Mouse (Mus musculus) left cerebral cortex, postnatal 25 days (tissue): ENCODE data around the gene Ergic1. TPM values are rescaled to one million over a fixed set of nuclear protein-coding genes. Genes with fewer than 3 reads are reported as not detected.
A peak's percentile ranks its signal among the peaks of the same experiment; 100 is the strongest.

ENCODE experiments used
- DNase-seq, 2 experiments: peaks; one replicate each; pipeline ENCODE4 v3.0.0; 2022; ENCODE audit warnings: low spot score in 2 of 2, mixed read lengths in 1 of 2
- intact Hi-C: fragments of 180-260 bp; cut with DNase I; formaldehyde crosslinking; loops from one replicate; pipeline ENCODE4 v1.15.1; 2025
- total RNA-seq, 2 experiments: library from RNA; stranded (reverse); gene quantifications; 2 replicates each; pipeline ENCODE4 v1.2.3; 2021

The Ergic1 gene
- total RNA-seq, 2 experiments from 2014 or later, result 163 to 168 TPM

- DNase-seq, result no peak
- intact Hi-C loops, result no loop called here
Observed at GRCm38 (mm10) chr17:26570651-26571118, 9.4 kb downstream of the Ergic1 start.

GRCm38 (mm10) chr17:26571377-26571776, 10.1 kb downstream of the Ergic1 start:
- DNase-seq, result no peak
- intact Hi-C loops, result no loop called here

- no peak for DNase-seq
- intact Hi-C loops, result no loop called here
Observed at GRCm38 (mm10) chr17:26572265-26572664, 11.0 kb downstream of the Ergic1 start.

- no peak for DNase-seq
- intact Hi-C loops, result no loop called here
Observed at GRCm38 (mm10) chr17:26574118-26574517, 12.8 kb downstream of the Ergic1 start.

GRCm38 (mm10) chr17:26574701-26575100, 13.4 kb downstream of the Ergic1 start:
- intact Hi-C loops, result loop anchor here (5.0 kb wide), 3 partner anchors 42 to 67 kb away; no protein-coding TSS in a partner anchor
- no peak for DNase-seq

GRCm38 (mm10) chr17:26575786-26576690, 14.7 kb downstream of the Ergic1 start:
- intact Hi-C loops, result loop anchor here (5.0 kb wide), 3 partner anchors 44 to 69 kb away; no protein-coding TSS in a partner anchor
- DNase-seq, result peak; percentile 51 to 92

- intact Hi-C loops, result loop anchor here (5.0 kb wide), 3 partner anchors 45 to 70 kb away; no protein-coding TSS in a partner anchor
- no peak for DNase-seq
Observed at GRCm38 (mm10) chr17:26576833-26577232, 15.5 kb downstream of the Ergic1 start.

GRCm38 (mm10) chr17:26577309-26577708, 16.0 kb downstream of the Ergic1 start:
- DNase-seq, result no peak
- intact Hi-C loops, result loop anchor here (5.0 kb wide), 3 partner anchors 45 to 70 kb away; no protein-coding TSS in a partner anchor

- no peak for DNase-seq
- intact Hi-C loops, result loop anchor here (5.0 kb wide), 3 partner anchors 46 to 71 kb away; no protein-coding TSS in a partner anchor
Observed at GRCm38 (mm10) chr17:26578162-26578561, 16.9 kb downstream of the Ergic1 start.

GRCm38 (mm10) chr17:26578771-26579170, 17.5 kb downstream of the Ergic1 start:
- intact Hi-C loops, result loop anchor here (5.0 kb wide), 3 partner anchors 46 to 71 kb away; no protein-coding TSS in a partner anchor
- no peak for DNase-seq

GRCm38 (mm10) chr17:26579396-26579795, 18.1 kb downstream of the Ergic1 start:
- no peak for DNase-seq
- intact Hi-C loops, result loop anchor here (5.0 kb wide), 3 partner anchors 47 to 72 kb away; no protein-coding TSS in a partner anchor

- intact Hi-C loops, result no loop called here
Observed at GRCm38 (mm10) chr17:26580873-26581401, 19.6 kb downstream of the Ergic1 start.

GRCm38 (mm10) chr17:26582297-26582696, 21.0 kb downstream of the Ergic1 start:
- intact Hi-C loops, result no loop called here
- peak in 1 of 2 experiments; percentile 54 for DNase-seq

More at GRCm38 (mm10) chr17:26580873-26581401, 19.6 kb downstream of the Ergic1 start:
- no peak for DNase-seq

- intact Hi-C loops, result no loop called here
Observed at GRCm38 (mm10) chr17:26583056-26583455, 21.8 kb downstream of the Ergic1 start.

GRCm38 (mm10) chr17:26583606-26584005, 22.3 kb downstream of the Ergic1 start:
- DNase-seq, result no peak
- intact Hi-C loops, result no loop called here

More at GRCm38 (mm10) chr17:26583056-26583455, 21.8 kb downstream of the Ergic1 start:
- no peak for DNase-seq

GRCm38 (mm10) chr17:26584063-26584462, 22.8 kb downstream of the Ergic1 start:
- intact Hi-C loops, result no loop called here
- DNase-seq, result no peak

- DNase-seq, result no peak
- intact Hi-C loops, result no loop called here
Observed at GRCm38 (mm10) chr17:26584558-26585136, 23.4 kb downstream of the Ergic1 start.

GRCm38 (mm10) chr17:26587961-26588487, 26.7 kb downstream of the Ergic1 start:
- peak in 1 of 2 experiments; percentile 70 for DNase-seq
- intact Hi-C loops, result no loop called here

GRCm38 (mm10) chr17:26592510-26592909, 31.2 kb downstream of the Ergic1 start:
- DNase-seq, result no peak
- intact Hi-C loops, result no loop called here

- DNase-seq, result no peak
- intact Hi-C loops, result no loop called here
Observed at GRCm38 (mm10) chr17:26593199-26593598, 31.9 kb downstream of the Ergic1 start.
